Mouse (Mus musculus) ES-Bruce4 (cell line): ENCODE data around the gene Ddn. TPM values are rescaled to one million over a fixed set of nuclear protein-coding genes. Genes with fewer than 3 reads are reported as not detected.

Source experiments
- H3K27ac ChIP-seq: 2 replicates; pipeline ENCODE4 v1.5.1; 2012; ENCODE audit warnings: low read length, inconsistent platforms; ENCODE audit not compliant: insufficient read depth
- H3K27me3 ChIP-seq: 2 replicates; pipeline ENCODE4 v1.6.1; 2012; ENCODE audit warnings: mild to moderate bottlenecking, low read length, inconsistent platforms; ENCODE audit not compliant: control insufficient read depth, poor library complexity, insufficient read depth, severe bottlenecking
- H3K36me3 ChIP-seq: 2 replicates; pipeline ENCODE4 v1.6.1; 2012; ENCODE audit warnings: inconsistent platforms, mild to moderate bottlenecking, low read length, moderate library complexity; ENCODE audit not compliant: control insufficient read depth, poor library complexity, insufficient read depth, severe bottlenecking
- H3K4me1 ChIP-seq: one replicate; pipeline ENCODE4 v1.8.1; 2011; ENCODE audit warnings: low read length; ENCODE audit not compliant: control insufficient read depth, insufficient read depth
- H3K4me3 ChIP-seq: 2 replicates; pipeline ENCODE4 v1.5.1; 2011; ENCODE audit warnings: low read depth, mild to moderate bottlenecking, low read length
- H3K9ac ChIP-seq: 2 replicates; pipeline ENCODE4 v1.6.1; 2012; ENCODE audit warnings: low read depth, mild to moderate bottlenecking, inconsistent platforms; ENCODE audit not compliant: poor library complexity, severe bottlenecking
- H3K9me3 ChIP-seq: replicated peaks from 2 replicates; pipeline ENCODE4 v1.6.1; 2012; ENCODE audit warnings: mild to moderate bottlenecking, low read length, inconsistent platforms; ENCODE audit not compliant: control insufficient read depth, poor library complexity, insufficient read depth, severe bottlenecking
- CTCF ChIP-seq: IDR thresholded peaks from one replicate; pipeline ENCODE4 v1.8.1; 2011; ENCODE audit warnings: low read depth, low read length
- EP300 ChIP-seq: IDR thresholded peaks from 2 replicates; pipeline ENCODE4 v1.6.1; 2011; ENCODE audit warnings: low read depth, low read length; ENCODE audit not compliant: insufficient read depth
- POLR2A ChIP-seq: IDR thresholded peaks from one replicate; pipeline ENCODE4 v1.8.1; 2011; ENCODE audit warnings: low read length; ENCODE audit not compliant: insufficient read depth
- polyA plus RNA-seq: library from polyadenylated mRNA; stranded (reverse); fragments of >200 nt; gene quantifications from 2 replicates; pipeline ENCODE4 v1.2.4, GENCODE M21; 2011; ENCODE audit warnings: low read depth; ENCODE audit not compliant: missing spikeins, insufficient read depth, insufficient read length

Gene Ddn
- polyA plus RNA-seq, 1 experiment: not detected

DNA sequence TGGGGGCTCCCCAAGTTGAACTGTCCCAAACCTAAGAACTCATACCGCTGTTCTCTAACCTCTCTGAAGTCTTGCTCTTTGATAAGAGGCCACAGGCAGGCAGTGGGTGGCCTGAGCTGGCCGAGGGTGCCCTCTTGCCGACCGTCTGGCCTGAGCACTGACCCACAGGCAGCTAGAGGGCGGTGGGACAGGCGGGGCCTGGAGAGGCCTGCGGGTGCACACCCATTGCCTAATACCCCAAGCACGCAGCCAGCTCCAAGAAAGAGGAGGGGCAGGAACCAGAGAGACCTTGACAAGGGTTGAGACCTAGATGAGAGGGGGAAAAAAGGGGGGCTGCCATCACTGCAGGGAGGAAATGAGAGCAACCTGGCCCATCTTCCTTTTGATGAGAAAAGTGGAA lies 29.2 kb downstream of the Ddn start:
- Histone ChIP-seq H3K36me3 (no peaks in the 10 kb centered on the region), H3K27ac (no peak overlapping the region), H3K9me3 (no peaks in the 10 kb centered on the region), H3K27me3 (peaks cover 30% of the 10 kb centered on the region), H3K9ac (no peak overlapping the region), H3K4me1 (no peaks in the 10 kb centered on the region), H3K4me3 (no peak overlapping the region)
- TF ChIP-seq EP300: no peak
- TF ChIP-seq CTCF: no peak
- no peak for TF ChIP-seq POLR2A

DNA sequence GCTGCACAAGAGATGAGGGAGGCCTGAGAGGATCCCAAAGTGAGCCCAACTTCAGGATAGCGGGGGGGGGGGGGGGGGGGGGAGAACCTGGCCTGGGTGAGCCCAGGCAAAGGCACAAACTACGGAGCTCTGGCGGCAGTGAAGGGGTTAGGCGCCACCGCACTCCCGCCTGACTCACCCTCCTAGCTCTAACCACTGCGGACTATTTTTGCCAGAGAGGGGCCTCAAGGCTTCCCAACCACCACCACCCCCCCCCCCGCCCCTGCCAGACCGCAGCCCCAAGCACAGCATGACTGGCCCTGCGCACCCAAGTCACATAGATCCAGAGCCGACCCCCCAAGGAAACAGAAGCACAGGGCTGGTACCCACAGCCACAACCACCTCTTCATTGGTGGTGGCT lies 30.5 kb downstream of the Ddn start:
- Histone ChIP-seq H3K9ac (no peak overlapping the region), H3K36me3 (no peaks in the 10 kb centered on the region), H3K4me3 (no peak overlapping the region), H3K27me3 (peaks cover 30% of the 10 kb centered on the region), H3K9me3 (no peaks in the 10 kb centered on the region), H3K27ac (no peak overlapping the region), H3K4me1 (no peaks in the 10 kb centered on the region)
- no peak for TF ChIP-seq POLR2A

DNA sequence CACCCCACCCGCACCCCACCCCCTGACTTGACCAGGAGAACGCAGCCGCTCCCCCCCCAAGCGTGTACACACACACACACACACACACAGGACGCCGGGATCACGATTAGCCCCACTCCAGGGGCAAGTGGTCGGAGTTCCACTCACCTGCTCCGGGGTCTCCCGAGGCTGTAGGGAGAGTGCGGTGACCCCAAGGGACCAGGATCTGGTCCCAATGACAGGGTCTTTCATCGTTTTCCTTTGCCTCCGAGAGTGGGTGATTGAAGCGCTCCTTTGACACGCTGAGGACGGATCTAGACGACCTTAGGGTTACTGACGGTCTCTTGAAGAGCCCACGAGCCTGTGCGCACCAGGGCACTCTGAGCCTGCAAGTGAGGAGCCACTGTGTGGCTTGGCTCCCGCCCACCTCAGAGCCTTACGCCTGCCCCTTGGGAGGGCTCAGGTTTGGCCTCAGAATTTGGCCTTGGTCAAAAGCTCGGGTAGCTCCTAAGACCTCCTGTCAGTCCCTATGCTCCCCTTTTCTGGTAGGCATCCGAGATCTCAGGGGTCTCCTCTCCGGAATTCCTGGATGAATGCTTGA lies 31.0 kb downstream of the Ddn start:
- Histone ChIP-seq H3K4me3 (peak overlapping the region; percentile 22), H3K9ac (no peak overlapping the region), H3K9me3 (no peaks in the 10 kb centered on the region), H3K36me3 (no peaks in the 10 kb centered on the region), H3K27ac (no peak overlapping the region), H3K4me1 (no peaks in the 10 kb centered on the region), H3K27me3 (peaks cover 30% of the 10 kb centered on the region)
- no peak for TF ChIP-seq POLR2A
- no peak for TF ChIP-seq EP300
- no peak for TF ChIP-seq CTCF

DNA sequence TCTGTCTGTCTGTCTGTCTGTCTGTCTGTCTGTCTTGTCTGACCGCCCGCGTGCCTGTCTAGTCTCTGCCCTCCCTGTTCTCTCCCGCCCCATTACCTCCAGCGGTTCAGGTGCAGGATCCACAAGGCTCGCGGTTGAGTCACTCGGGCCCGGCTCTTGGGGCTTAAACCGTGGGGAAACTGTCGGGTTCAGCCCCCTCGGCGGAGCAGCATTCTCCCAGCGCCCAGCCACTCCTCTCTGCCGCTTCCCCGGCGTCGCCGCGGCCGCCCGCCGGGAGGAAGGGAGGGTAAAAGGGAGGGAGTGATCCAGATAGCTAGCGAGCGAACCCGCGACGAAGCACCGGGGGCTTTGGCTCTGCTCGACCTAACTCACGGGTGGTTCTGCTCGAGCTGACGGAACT lies 31.5 kb downstream of the Ddn start, which contains the start of gene Wnt10b:
Gene Wnt10b, minus strand, starts transcription at position 389 of the 400 bp plus-strand sequence.
- TF ChIP-seq EP300: no peak
- TF ChIP-seq CTCF: no peak
- TF ChIP-seq POLR2A: no peak
- Histone ChIP-seq H3K9me3 (no peaks in the 10 kb centered on the region), H3K4me3 (peak within 1 kb of the TSS; percentile 22), H3K4me1 (no peaks in the 10 kb centered on the region), H3K36me3 (no peaks in the 10 kb centered on the region), H3K27me3 (peaks cover 30% of the 10 kb centered on the region), H3K9ac (no peak within 1 kb of the TSS), H3K27ac (no peak within 1 kb of the TSS)

DNA sequence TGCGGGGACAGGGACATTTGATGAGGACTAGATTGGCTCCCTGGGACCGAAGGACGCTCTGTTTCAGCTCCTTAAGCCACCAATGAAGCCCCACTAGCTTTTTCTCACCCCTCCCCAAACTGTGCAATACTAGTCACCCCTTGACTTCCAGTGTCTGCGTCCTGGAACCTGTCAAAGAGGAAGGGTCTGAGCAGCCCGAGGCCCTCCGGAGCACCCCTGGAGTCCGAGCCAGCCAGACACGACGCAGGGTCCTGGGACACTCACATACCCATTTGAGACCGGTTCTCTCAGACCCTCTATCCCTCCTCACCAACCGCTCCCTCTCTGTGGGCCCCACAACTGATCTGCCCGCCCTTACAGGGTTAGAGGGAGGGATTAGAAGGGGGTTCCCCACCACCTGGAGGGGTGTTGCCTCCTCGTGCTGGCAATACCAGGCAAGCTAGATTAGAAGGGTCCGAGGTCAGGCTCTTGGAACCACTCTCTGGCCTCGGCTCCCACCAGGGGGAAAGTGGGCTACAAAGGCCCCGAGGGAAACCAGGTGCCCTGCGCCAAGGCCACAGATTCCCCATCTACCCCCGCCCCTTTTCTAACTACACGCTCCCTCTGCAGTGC lies 32.2 kb downstream of the Ddn start:
- Histone ChIP-seq H3K27ac (no peak overlapping the region), H3K4me3 (no peak overlapping the region), H3K4me1 (peaks cover 2% of the 10 kb centered on the region)

DNA sequence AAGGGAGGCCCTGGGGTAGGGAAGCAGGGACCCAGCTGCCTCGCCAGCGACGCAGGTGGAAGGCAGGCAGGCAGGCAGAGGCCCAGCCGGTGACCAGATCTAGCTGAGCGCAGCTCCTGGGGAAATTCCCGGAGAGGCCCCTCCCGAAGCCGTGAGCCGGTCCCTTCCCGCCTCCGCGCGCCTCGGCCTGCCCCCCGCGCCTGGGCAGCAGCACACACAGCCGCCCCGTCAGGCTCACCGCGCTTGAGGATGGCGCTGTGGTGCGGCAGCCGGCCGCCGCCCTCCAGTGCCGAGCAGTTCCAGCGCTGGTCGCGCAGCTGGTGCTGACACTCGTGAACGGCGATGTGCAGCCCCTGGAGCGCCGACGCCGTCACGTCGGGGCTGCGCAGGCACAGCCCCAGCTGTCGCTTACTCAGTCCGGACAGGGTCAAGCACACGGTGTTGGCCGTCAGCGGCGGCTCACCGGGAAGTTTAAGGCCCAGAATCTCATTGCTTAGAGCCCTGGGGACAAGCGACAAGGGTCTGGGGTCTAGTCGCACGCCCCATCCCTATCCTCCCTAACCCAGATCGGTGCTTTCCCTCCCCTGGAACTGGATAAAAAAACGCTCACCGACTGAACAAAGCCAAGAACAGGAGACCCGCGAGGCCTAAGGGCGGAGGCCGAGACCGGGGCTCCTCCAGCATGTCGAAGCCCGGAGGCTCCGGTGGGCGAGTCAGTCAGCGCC lies 32.8 kb downstream of the Ddn start:
- no peak for TF ChIP-seq CTCF
- TF ChIP-seq POLR2A: no peak
- no peak for TF ChIP-seq EP300
- Histone ChIP-seq H3K9ac (peak overlapping the region; percentile 39; the same call in 1 of the 2 replicates), H3K4me3 (peak overlapping the region; percentile 24), H3K9me3 (no peaks in the 10 kb centered on the region), H3K36me3 (no peaks in the 10 kb centered on the region), H3K27me3 (peaks cover 30% of the 10 kb centered on the region), H3K4me1 (peaks cover 2% of the 10 kb centered on the region), H3K27ac (no peak overlapping the region)

More for the DNA sequence above, 32.2 kb downstream of the Ddn start:
- Histone ChIP-seq H3K9me3 (no peaks in the 10 kb centered on the region), H3K9ac (0 out of 2 replicates have a peak overlapping the region, but pooled peaks have one; percentile 39), H3K36me3 (no peaks in the 10 kb centered on the region), H3K27me3 (peaks cover 30% of the 10 kb centered on the region)
- no peak for TF ChIP-seq POLR2A
- no peak for TF ChIP-seq EP300
- TF ChIP-seq CTCF: no peak
